16 mouse cellular contexts compared by ENCODE assay signal in the genomic region with DNA sequence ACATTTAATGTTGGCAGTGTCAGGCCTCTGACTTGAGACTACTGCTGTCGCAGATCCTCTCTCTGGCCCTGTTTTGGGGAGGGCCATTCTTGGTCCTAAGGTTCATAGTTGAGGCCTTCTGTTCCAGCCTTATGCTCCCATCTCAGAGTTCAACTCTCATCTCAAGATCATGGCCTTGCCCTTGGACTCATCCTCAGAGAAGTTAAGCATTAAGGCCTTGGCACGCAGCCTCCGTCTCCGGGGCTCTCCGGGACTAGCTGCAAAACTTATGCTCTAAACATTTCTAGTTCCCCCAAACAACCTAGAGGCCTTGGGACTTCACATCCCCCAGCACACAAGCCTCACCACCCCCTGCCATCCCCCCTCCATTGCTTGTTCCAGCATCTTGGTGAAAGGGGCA. TPM values are rescaled to one million over a fixed set of nuclear protein-coding genes. Genes with fewer than 3 reads are reported as not detected.
A peak's percentile ranks its signal among the peaks of the same experiment; 100 is the strongest.
DNase-seq lines count a peak whose midpoint lies in the region; ATAC-seq lines count a peak whose summit lies in the region.
"Had no signal": no experiment of that assay in that cellular context is flagged by ENCODE, and none has a peak within 500 bp of the region (broad histone marks: within the 10 kb centered on the region; RNA-seq: fewer than 3 reads in every experiment).

No protein-coding gene starts in this region.

- no peaks in the 10 kb centered on the region for H3K36me3 ChIP-seq in heart, embryonic 15.5 days
- H3K36me3 ChIP-seq in heart, embryonic 12.5 days: no peaks in the 10 kb centered on the region
- H3K36me3 ChIP-seq in midbrain, embryonic 14.5 days (ENCODE audit: control insufficient read depth, insufficient read depth, low read length): no peaks in the 10 kb centered on the region
- H3K36me3 ChIP-seq in midbrain, embryonic 15.5 days (replicated peaks): no peaks in the 10 kb centered on the region
- no peaks in the 10 kb centered on the region for H3K36me3 ChIP-seq in stomach, embryonic 14.5 days (ENCODE audit: control insufficient read depth, insufficient read depth, low read length)

- H3K9me3 ChIP-seq in heart, embryonic 15.5 days (replicated peaks): no peaks in the 10 kb centered on the region
- H3K9me3 ChIP-seq in heart, embryonic 12.5 days (replicated peaks): 0 out of 2 replicates have a peak, but pooled peaks cover 6% of the 10 kb centered on the region
- no peaks in the 10 kb centered on the region for H3K9me3 ChIP-seq in midbrain, embryonic 14.5 days (ENCODE audit: control insufficient read depth, low read length)
- no peaks in the 10 kb centered on the region for H3K9me3 ChIP-seq in midbrain, embryonic 15.5 days
- no peaks in the 10 kb centered on the region for H3K9me3 ChIP-seq in stomach, embryonic 14.5 days (ENCODE audit: control insufficient read depth, low read depth, low read length)

- no peak overlapping the region for H3K9ac ChIP-seq in heart, embryonic 15.5 days
- H3K9ac ChIP-seq in heart, embryonic 12.5 days: no peak overlapping the region
- no peak overlapping the region for H3K9ac ChIP-seq in midbrain, embryonic 14.5 days (replicated peaks; ENCODE audit: low read length)
- H3K9ac ChIP-seq in midbrain, embryonic 15.5 days: no peak overlapping the region
- H3K9ac ChIP-seq in stomach, embryonic 14.5 days (replicated peaks; ENCODE audit: low read depth, low read length): no peak overlapping the region

- no peak for DNase-seq in midbrain, embryonic 14.5 days
- peak; percentile 86 for DNase-seq in kidney, adult 9 months
- no peak for DNase-seq in embryo, embryonic 10 days (ENCODE audit: low spot score)
- DNase-seq in heart, postnatal 25 days (ENCODE audit: low spot score): no peak
- DNase-seq: thymus, adult 18-20 months had no signal

- H3K27me3 ChIP-seq in heart, embryonic 15.5 days: no peaks in the 10 kb centered on the region
- H3K27me3 ChIP-seq in heart, embryonic 12.5 days (replicated peaks): no peaks in the 10 kb centered on the region
- no peaks in the 10 kb centered on the region for H3K27me3 ChIP-seq in midbrain, embryonic 14.5 days (ENCODE audit: control insufficient read depth, insufficient read depth, low read length)
- H3K27me3 ChIP-seq in midbrain, embryonic 15.5 days (replicated peaks): no peaks in the 10 kb centered on the region
- H3K27me3 ChIP-seq in stomach, embryonic 14.5 days (ENCODE audit: control insufficient read depth, insufficient read depth, low read length): no peaks in the 10 kb centered on the region

- 86% methylated on average over 5 of the region's 5 CpGs for WGBS in heart, embryonic 15.5 days
- WGBS in heart, embryonic 12.5 days: 88% methylated on average over 5 of the region's 5 CpGs
- WGBS in midbrain, embryonic 14.5 days: 96% methylated on average over 5 of the region's 5 CpGs
- WGBS in midbrain, embryonic 15.5 days: 95% methylated on average over 5 of the region's 5 CpGs
- 84% methylated on average over 5 of the region's 5 CpGs for WGBS in stomach, embryonic 14.5 days

- ATAC-seq in heart, embryonic 15.5 days (replicated peaks; ENCODE audit: insufficient number of reproducible peaks, insufficient read depth, low FRiP score, low read depth): no peak
- ATAC-seq in heart, embryonic 12.5 days (ENCODE audit: insufficient number of reproducible peaks, low FRiP score): no peak
- no peak for ATAC-seq in midbrain, embryonic 14.5 days (ENCODE audit: low FRiP score, low TSS enrichment)
- ATAC-seq in midbrain, embryonic 15.5 days (replicated peaks): no peak
- no peak for ATAC-seq in stomach, embryonic 14.5 days (ENCODE audit: insufficient number of reproducible peaks, insufficient read depth, low FRiP score, low read depth)

- H3K27ac ChIP-seq in heart, embryonic 15.5 days: peak overlapping the region; percentile 24; the same call in 1 of the 2 replicates
- H3K27ac ChIP-seq in heart, embryonic 12.5 days (ENCODE audit: poor library complexity, severe bottlenecking): no peak overlapping the region
- peak overlapping the region; percentile 32; the same call in 1 of the 2 replicates for H3K27ac ChIP-seq in midbrain, embryonic 14.5 days (replicated peaks; ENCODE audit: low read depth, low read length)
- H3K27ac ChIP-seq in midbrain, embryonic 15.5 days: no peak overlapping the region
- peak overlapping the region; percentile 70; the same call in 1 of the 2 replicates for H3K27ac ChIP-seq in stomach, embryonic 14.5 days (ENCODE audit: low read length)

- H3K4me1 ChIP-seq in heart, embryonic 15.5 days (replicated peaks): peaks cover 16% of the 10 kb centered on the region
- H3K4me1 ChIP-seq in heart, embryonic 12.5 days (replicated peaks): peaks cover 14% of the 10 kb centered on the region
- H3K4me1 ChIP-seq in midbrain, embryonic 14.5 days (ENCODE audit: control insufficient read depth, insufficient read depth, low read length): peaks cover 25% of the 10 kb centered on the region
- peaks cover 18% of the 10 kb centered on the region for H3K4me1 ChIP-seq in midbrain, embryonic 15.5 days
- peaks cover 11% of the 10 kb centered on the region; the same call in 1 of the 2 replicates for H3K4me1 ChIP-seq in stomach, embryonic 14.5 days (ENCODE audit: control insufficient read depth, insufficient read depth, low read length)

- no peak overlapping the region for H3K4me2 ChIP-seq in heart, embryonic 15.5 days
- H3K4me2 ChIP-seq in heart, embryonic 12.5 days: no peak overlapping the region
- H3K4me2 ChIP-seq in midbrain, embryonic 14.5 days (ENCODE audit: low read length): no peak overlapping the region
- no peak overlapping the region for H3K4me2 ChIP-seq in midbrain, embryonic 15.5 days
- H3K4me2 ChIP-seq in stomach, embryonic 14.5 days (replicated peaks; ENCODE audit: low read depth, low read length): no peak overlapping the region

- no peak overlapping the region for H3K4me3 ChIP-seq in heart, embryonic 15.5 days
- no peak overlapping the region for H3K4me3 ChIP-seq in heart, embryonic 12.5 days
- no peak overlapping the region for H3K4me3 ChIP-seq in midbrain, embryonic 14.5 days (replicated peaks; ENCODE audit: low read depth, low read length)
- H3K4me3 ChIP-seq in midbrain, embryonic 15.5 days: no peak overlapping the region
- no peak overlapping the region for H3K4me3 ChIP-seq in stomach, embryonic 14.5 days (ENCODE audit: low read depth, low read length)

- intact Hi-C loops in heart, postnatal 25 days (cut with DNase I): no loop called here

RNA-seq across cellular contexts. Expression of gene Fgfr4, which starts 15.8 kb away (rescaled TPM):
- 0.72 and 2.0 TPM in 2 replicates for polyA plus RNA-seq in heart, embryonic 15.5 days (2015; fragmentation: Nextera tagmentation; extraction: Ambion mirVana)
- polyA plus RNA-seq in heart, embryonic 12.5 days (2016; fragmentation: Nextera tagmentation; extraction: Ambion mirVana): 0.45 and 0.51 TPM in 2 replicates
- polyA plus RNA-seq in midbrain, embryonic 14.5 days (2014; fragmentation: Nextera tagmentation; extraction: Ambion mirVana): 0.38 and 0.99 TPM in 2 replicates
- polyA plus RNA-seq in midbrain, embryonic 15.5 days (2015; fragmentation: Nextera tagmentation; extraction: Ambion mirVana): 0.37 and 0.50 TPM in 2 replicates
- 7.3 and 7.8 TPM in 2 replicates for polyA plus RNA-seq in stomach, embryonic 14.5 days (2014; fragmentation: Nextera tagmentation; extraction: Ambion mirVana)
- total RNA-seq in heart, postnatal 25 days (2021): under 1 TPM; 0.11 to 0.44 TPM
- total RNA-seq: MEL had no signal

RNA-seq across cellular contexts. Expression of gene Gm17617, which starts 34.9 kb away (rescaled TPM):
- polyA plus RNA-seq in heart, embryonic 15.5 days (2015; fragmentation: Nextera tagmentation; extraction: Ambion mirVana): not detected in 2 replicates
- not detected in 2 replicates for polyA plus RNA-seq in heart, embryonic 12.5 days (2016; fragmentation: Nextera tagmentation; extraction: Ambion mirVana)
- polyA plus RNA-seq in midbrain, embryonic 14.5 days (2014; fragmentation: Nextera tagmentation; extraction: Ambion mirVana): not detected in 2 replicates
- polyA plus RNA-seq in midbrain, embryonic 15.5 days (2015; fragmentation: Nextera tagmentation; extraction: Ambion mirVana): not detected in 2 replicates
- not detected in 2 replicates for polyA plus RNA-seq in stomach, embryonic 14.5 days (2014; fragmentation: Nextera tagmentation; extraction: Ambion mirVana)
- total RNA-seq in heart, postnatal 25 days (2021): not detected
- total RNA-seq: gastrocnemius, adult 18-20 months; layer of hippocampus, adult 18-20 months; left cerebral cortex, postnatal 4 days; MEL had no signal
- polyA plus RNA-seq: heart, embryonic 14.5 days; neural tube, embryonic 14.5 days; small intestine, adult 2 months had no signal

RNA-seq across cellular contexts. Expression of gene Nsd1, which starts 41.3 kb away (rescaled TPM):
- polyA plus RNA-seq in heart, embryonic 15.5 days (2015; fragmentation: Nextera tagmentation; extraction: Ambion mirVana): 41.5 and 42.5 TPM in 2 replicates
- polyA plus RNA-seq in heart, embryonic 12.5 days (2016; fragmentation: Nextera tagmentation; extraction: Ambion mirVana): 52.7 and 53.9 TPM in 2 replicates
- polyA plus RNA-seq in midbrain, embryonic 14.5 days (2014; fragmentation: Nextera tagmentation; extraction: Ambion mirVana): 72.6 and 76.6 TPM in 2 replicates
- 59.1 and 64.3 TPM in 2 replicates for polyA plus RNA-seq in midbrain, embryonic 15.5 days (2015; fragmentation: Nextera tagmentation; extraction: Ambion mirVana)
- 96.3 and 97.6 TPM in 2 replicates for polyA plus RNA-seq in stomach, embryonic 14.5 days (2014; fragmentation: Nextera tagmentation; extraction: Ambion mirVana)
- 10 to 100 TPM; 59.1 to 65.4 TPM for total RNA-seq in heart, postnatal 25 days (2021)

Comparison
In these comparisons a context has a peak if more than half of its experiments do, and no peak if none do; other contexts are left out.
1. H3K27ac ChIP-seq: peak in heart, embryonic 15.5 days (single experiment), midbrain, embryonic 14.5 days (single experiment) and stomach, embryonic 14.5 days (single experiment); none in heart, embryonic 12.5 days (single experiment) and midbrain, embryonic 15.5 days (single experiment).